Comparison of ENCODE assay signal across 13 mouse cellular contexts in the genomic region with DNA sequence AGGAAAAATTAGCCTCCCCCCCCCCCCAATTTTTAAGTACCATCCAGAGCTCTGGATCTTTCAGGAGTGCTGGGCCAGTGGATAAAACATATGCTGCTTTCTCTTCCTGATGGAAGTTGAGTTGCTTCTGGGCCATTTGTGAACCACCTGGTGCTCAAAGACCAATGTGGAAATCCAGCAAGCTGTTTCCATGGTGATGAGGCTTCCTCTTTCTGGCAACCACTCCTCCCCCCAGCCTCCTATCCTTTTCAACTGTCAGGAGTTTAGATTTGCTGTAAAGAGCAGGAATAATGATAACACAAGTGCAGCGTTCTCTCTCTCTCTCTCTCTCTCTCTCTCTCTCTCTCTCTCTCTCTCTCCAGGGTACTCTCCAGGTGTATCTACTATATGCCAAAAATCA.
DNase-seq lines count a peak whose midpoint lies in the region; ATAC-seq and TF ChIP-seq lines count a peak whose summit lies in the region.
"Had no signal": no experiment of that assay in that cellular context is flagged by ENCODE, and none has a peak within 500 bp of the region (broad histone marks: within the 10 kb centered on the region; RNA-seq: fewer than 3 reads in every experiment).

No protein-coding gene starts in this region.

- no peak overlapping the region for H3K4me2 ChIP-seq in neural tube, embryonic 13.5 days
- H3K4me2 ChIP-seq: kidney, embryonic 15.5 days had no signal

- no peaks in the 10 kb centered on the region for H3K79me2 ChIP-seq in heart, adult 2 months (replicated peaks; ENCODE audit: control insufficient read depth, insufficient read depth, low read length)

- peak; percentile 44 to 71 for DNase-seq in left cerebral cortex, postnatal 25 days (ENCODE audit: low spot score in 2 of 2)
- no peak for DNase-seq in left cerebral cortex, postnatal 36 days (ENCODE audit: low spot score in 2 of 2)
- DNase-seq in brain, adult 2 months (ENCODE audit: low read depth, low spot score) = peak; percentile 81
- no peak for DNase-seq in thymus, postnatal 0 days (ENCODE audit: low spot score)
- no peak for DNase-seq in heart, adult 2 months
- DNase-seq: adrenal gland, adult 8-10 months; cerebellum, adult 8-10 months; gastrocnemius, postnatal 36 days; heart, postnatal 10 days had no signal

- H3K9ac ChIP-seq in neural tube, embryonic 13.5 days = no peak overlapping the region
- H3K9ac ChIP-seq in heart, adult 2 months (ENCODE audit: low read depth, low read length) = no peak overlapping the region
- H3K9ac ChIP-seq: kidney, embryonic 15.5 days had no signal

- H3K27ac ChIP-seq in neural tube, embryonic 13.5 days (replicated peaks) = no peak overlapping the region
- H3K27ac ChIP-seq in heart, adult 2 months = no peak overlapping the region
- H3K27ac ChIP-seq: kidney, embryonic 15.5 days had no signal

- H3K27me3 ChIP-seq in neural tube, embryonic 13.5 days = no peaks in the 10 kb centered on the region
- H3K27me3 ChIP-seq in heart, adult 2 months (ENCODE audit: control insufficient read depth, insufficient read depth, low read length) = no peaks in the 10 kb centered on the region
- H3K27me3 ChIP-seq: kidney, embryonic 15.5 days had no signal

- no peaks in the 10 kb centered on the region for H3K36me3 ChIP-seq in neural tube, embryonic 13.5 days
- no peaks in the 10 kb centered on the region for H3K36me3 ChIP-seq in heart, adult 2 months (ENCODE audit: control insufficient read depth, insufficient read depth, low read length)
- H3K36me3 ChIP-seq: G1E; kidney, embryonic 15.5 days had no signal

- TF ChIP-seq POLR2A in heart, adult 2 months (IDR thresholded peaks at IDR 0.05; ENCODE audit: insufficient read depth, low read depth, low read length) = no peak

- WGBS in neural tube, embryonic 13.5 days = 22% methylated on average over 1 of the region's 1 CpGs
- WGBS in heart, adult 2 months = 50% methylated on average over 1 of the region's 1 CpGs

- intact Hi-C loops in left cerebral cortex, postnatal 25 days (cut with DNase I) = loop anchor here (10.0 kb wide), 1 partner anchor 143 kb away; a partner anchor contains a TSS
- intact Hi-C loops in left cerebral cortex, postnatal 36 days (cut with DNase I) = no loop called here
- intact Hi-C loops in heart, adult 2 months (cut with DNase I) = loop anchor here (5.0 kb wide), 1 partner anchor 141 kb away; a partner anchor contains a TSS

- H3K4me3 ChIP-seq in neural tube, embryonic 13.5 days = no peak overlapping the region
- no peak overlapping the region for H3K4me3 ChIP-seq in heart, adult 2 months
- H3K4me3 ChIP-seq: kidney, embryonic 15.5 days had no signal

- peak; percentile 67 for ATAC-seq in granulocyte monocyte progenitor cell, adult 5-6 weeks (replicated peaks; ENCODE audit: poor library complexity, severe bottlenecking)
- ATAC-seq in neural tube, embryonic 13.5 days (ENCODE audit: low read depth) = peak; percentile 33; the same call in 1 of the 2 replicates

- H3K9me3 ChIP-seq in neural tube, embryonic 13.5 days = no peaks in the 10 kb centered on the region
- H3K9me3 ChIP-seq: kidney, embryonic 15.5 days had no signal

- no peak for TF ChIP-seq EP300 in heart, adult 2 months (IDR thresholded peaks at IDR 0.05; ENCODE audit: insufficient read depth, low read depth, low read length)

- peaks cover 6% of the 10 kb centered on the region for H3K4me1 ChIP-seq in neural tube, embryonic 13.5 days (replicated peaks)
- no peaks in the 10 kb centered on the region for H3K4me1 ChIP-seq in heart, adult 2 months (ENCODE audit: control insufficient read depth, insufficient read depth, low read length)
- H3K4me1 ChIP-seq: kidney, embryonic 15.5 days had no signal

- no peak for TF ChIP-seq CTCF in heart, adult 2 months (IDR thresholded peaks at IDR 0.05)

Comparison
In these comparisons a context has a peak if more than half of its experiments do, and no peak if none do; other contexts are left out.
1. DNase-seq: peak in left cerebral cortex, postnatal 25 days (2 of 2) and brain, adult 2 months (single experiment); none in left cerebral cortex, postnatal 36 days (0 of 2), thymus, postnatal 0 days (single experiment) and heart, adult 2 months (0 of 2).